ENCODE assay signal across 13 mouse cellular contexts in the genomic region with DNA sequence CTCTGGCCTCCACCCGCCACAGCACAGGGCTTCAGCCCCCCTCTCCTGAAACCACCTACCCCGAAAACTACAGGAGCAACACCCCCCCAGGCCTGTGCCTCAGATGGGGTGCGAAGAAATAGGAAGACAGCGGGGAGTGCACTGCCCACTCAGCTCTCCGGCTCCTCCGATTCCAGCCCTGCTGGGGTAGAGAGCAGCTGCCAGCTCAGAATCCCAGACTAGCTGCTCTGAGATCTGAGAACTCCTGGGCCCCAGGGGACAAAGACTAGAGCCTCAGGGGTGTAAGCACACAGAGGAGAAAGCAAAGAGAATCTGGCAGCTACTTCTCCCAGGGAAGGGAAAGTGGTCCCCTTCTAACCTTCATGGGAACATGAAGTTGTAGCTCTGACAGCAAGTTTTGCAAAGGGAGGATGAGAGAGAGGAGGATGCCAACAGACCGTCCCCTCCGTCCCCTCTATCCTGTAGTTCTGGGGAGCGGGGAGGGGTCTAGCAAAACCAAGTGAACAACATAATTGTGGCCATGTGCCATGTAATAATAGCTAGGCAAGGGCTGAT. TPM values are rescaled to one million over a fixed set of nuclear protein-coding genes. Genes with fewer than 3 reads are reported as not detected.
DNase-seq lines count a peak whose midpoint lies in the region; ATAC-seq and TF ChIP-seq lines count a peak whose summit lies in the region.
"Had no signal": no experiment of that assay in that cellular context is flagged by ENCODE, and none has a peak within 500 bp of the region (broad histone marks: within the 10 kb centered on the region; RNA-seq: fewer than 3 reads in every experiment).

No protein-coding gene starts in this region.

- peaks cover 29% of the 10 kb centered on the region for H3K36me3 ChIP-seq in midbrain, embryonic 10.5 days
- no peaks in the 10 kb centered on the region for H3K36me3 ChIP-seq in midbrain, postnatal 0 days (ENCODE audit: insufficient read depth, low read length)
- no peaks in the 10 kb centered on the region for H3K36me3 ChIP-seq in hindbrain, embryonic 11.5 days (ENCODE audit: control insufficient read depth, insufficient read depth, low read length)
- H3K36me3 ChIP-seq in midbrain, embryonic 14.5 days (ENCODE audit: control insufficient read depth, insufficient read depth, low read length), result no peaks in the 10 kb centered on the region; the same call in 1 of the 2 replicates
- peaks cover 15% of the 10 kb centered on the region for H3K36me3 ChIP-seq in intestine, postnatal 0 days (ENCODE audit: control insufficient read depth, insufficient read depth)

- H3K27ac ChIP-seq in midbrain, embryonic 10.5 days (replicated peaks), result peak overlapping the region; percentile 81
- H3K27ac ChIP-seq in midbrain, postnatal 0 days (ENCODE audit: low read depth, low read length), result no peak overlapping the region
- 0 out of 2 replicates have a peak overlapping the region, but pooled peaks have one; percentile 36 for H3K27ac ChIP-seq in hindbrain, embryonic 11.5 days (ENCODE audit: low read depth, low read length)
- H3K27ac ChIP-seq in midbrain, embryonic 14.5 days (replicated peaks; ENCODE audit: low read depth, low read length), result no peak overlapping the region
- no peak overlapping the region for H3K27ac ChIP-seq in intestine, postnatal 0 days (ENCODE audit: low read depth, low read length)

- no peak for TF ChIP-seq CTCF in midbrain, postnatal 0 days (IDR thresholded peaks at IDR 0.05)
- no peak for TF ChIP-seq CTCF in intestine, postnatal 0 days (IDR thresholded peaks at IDR 0.05; ENCODE audit: low read depth)

- peaks cover 93% of the 10 kb centered on the region for H3K4me1 ChIP-seq in midbrain, embryonic 10.5 days
- H3K4me1 ChIP-seq in midbrain, postnatal 0 days (ENCODE audit: insufficient read depth, low read length), result 0 out of 2 replicates have a peak, but pooled peaks cover 7% of the 10 kb centered on the region
- H3K4me1 ChIP-seq in hindbrain, embryonic 11.5 days (replicated peaks; ENCODE audit: control insufficient read depth, insufficient read depth, low read length), result peaks cover 30% of the 10 kb centered on the region
- peaks cover 36% of the 10 kb centered on the region for H3K4me1 ChIP-seq in midbrain, embryonic 14.5 days (ENCODE audit: control insufficient read depth, insufficient read depth, low read length)
- no peaks in the 10 kb centered on the region for H3K4me1 ChIP-seq in intestine, postnatal 0 days (replicated peaks; ENCODE audit: control insufficient read depth, insufficient read depth, low read length)

- H3K9ac ChIP-seq in midbrain, postnatal 0 days (replicated peaks; ENCODE audit: low read length, poor library complexity, severe bottlenecking), result no peak overlapping the region
- no peak overlapping the region for H3K9ac ChIP-seq in hindbrain, embryonic 11.5 days (ENCODE audit: low read depth, low read length)
- no peak overlapping the region for H3K9ac ChIP-seq in midbrain, embryonic 14.5 days (replicated peaks; ENCODE audit: low read length)
- no peak overlapping the region for H3K9ac ChIP-seq in intestine, postnatal 0 days (ENCODE audit: low read depth, low read length)

- ATAC-seq in midbrain, postnatal 0 days (ENCODE audit: low FRiP score), result no peak
- peak; percentile 41 for ATAC-seq in hindbrain, embryonic 11.5 days (ENCODE audit: low FRiP score)
- no peak; the same call in 1 of the 2 replicates for ATAC-seq in midbrain, embryonic 14.5 days (ENCODE audit: low FRiP score, low TSS enrichment)
- ATAC-seq in intestine, postnatal 0 days, result no peak
- ATAC-seq: lung, postnatal 0 days had no signal

- H3K9me3 ChIP-seq in midbrain, embryonic 10.5 days (replicated peaks), result no peaks in the 10 kb centered on the region
- no peaks in the 10 kb centered on the region for H3K9me3 ChIP-seq in midbrain, postnatal 0 days (ENCODE audit: low read length)
- no peaks in the 10 kb centered on the region for H3K9me3 ChIP-seq in hindbrain, embryonic 11.5 days (ENCODE audit: control insufficient read depth, low read length)
- no peaks in the 10 kb centered on the region for H3K9me3 ChIP-seq in midbrain, embryonic 14.5 days (ENCODE audit: control insufficient read depth, low read length)
- H3K9me3 ChIP-seq in intestine, postnatal 0 days (ENCODE audit: control insufficient read depth), result no peaks in the 10 kb centered on the region

- 33% methylated on average over 9 of the region's 9 CpGs for WGBS in midbrain, embryonic 10.5 days
- WGBS in midbrain, postnatal 0 days, result 33% methylated on average over 9 of the region's 9 CpGs
- 31% methylated on average over 9 of the region's 9 CpGs for WGBS in hindbrain, embryonic 11.5 days
- 20% methylated on average over 9 of the region's 9 CpGs for whole genome bisulfite sequencing in midbrain, embryonic 14.5 days
- WGBS in intestine, postnatal 0 days, result 73% methylated on average over 9 of the region's 9 CpGs

- H3K27me3 ChIP-seq in midbrain, embryonic 10.5 days (ENCODE audit: low read depth, poor library complexity, severe bottlenecking), result peaks cover 23% of the 10 kb centered on the region
- H3K27me3 ChIP-seq in midbrain, postnatal 0 days (ENCODE audit: insufficient read depth, low read length), result peaks cover 3% of the 10 kb centered on the region; the same call in 1 of the 2 replicates
- H3K27me3 ChIP-seq in hindbrain, embryonic 11.5 days (ENCODE audit: control insufficient read depth, insufficient read depth, low read length), result no peaks in the 10 kb centered on the region
- no peaks in the 10 kb centered on the region for H3K27me3 ChIP-seq in midbrain, embryonic 14.5 days (ENCODE audit: control insufficient read depth, insufficient read depth, low read length)
- H3K27me3 ChIP-seq in intestine, postnatal 0 days (replicated peaks; ENCODE audit: control insufficient read depth, insufficient read depth, low read length), result no peaks in the 10 kb centered on the region
- H3K27me3 ChIP-seq: CH12.LX had no signal

- H3K4me3 ChIP-seq in midbrain, embryonic 10.5 days, result peak overlapping the region; percentile 47
- H3K4me3 ChIP-seq in midbrain, postnatal 0 days (ENCODE audit: low read depth, low read length), result no peak overlapping the region
- no peak overlapping the region for H3K4me3 ChIP-seq in hindbrain, embryonic 11.5 days (ENCODE audit: low read depth, low read length)
- H3K4me3 ChIP-seq in midbrain, embryonic 14.5 days (replicated peaks; ENCODE audit: low read depth, low read length), result no peak overlapping the region
- H3K4me3 ChIP-seq in intestine, postnatal 0 days (ENCODE audit: low read depth, low read length), result no peak overlapping the region

- H3K4me2 ChIP-seq in midbrain, postnatal 0 days (ENCODE audit: low read depth, low read length, poor library complexity, severe bottlenecking), result no peak overlapping the region
- no peak overlapping the region for H3K4me2 ChIP-seq in hindbrain, embryonic 11.5 days (replicated peaks; ENCODE audit: low read depth, low read length)
- 0 out of 2 replicates have a peak overlapping the region, but pooled peaks have one; percentile 1 for H3K4me2 ChIP-seq in midbrain, embryonic 14.5 days (ENCODE audit: low read length)
- no peak overlapping the region for H3K4me2 ChIP-seq in intestine, postnatal 0 days (replicated peaks; ENCODE audit: low read depth)

- peak; percentile 61 for DNase-seq in midbrain, embryonic 10.5 days (ENCODE audit: low spot score)
- DNase-seq in midbrain, postnatal 0 days (ENCODE audit: low spot score), result no peak
- peak; percentile 60 for DNase-seq in embryo, embryonic 11 days
- DNase-seq in hindbrain, embryonic 11.5 days (ENCODE audit: low spot score), result peak; percentile 65
- peak; percentile 65 for DNase-seq in midbrain, embryonic 14.5 days
- DNase-seq in adrenal gland, adult 8-10 months, result no peak
- no peak for DNase-seq in left cerebral cortex, postnatal 25 days (ENCODE audit: low spot score in 2 of 2)
- DNase-seq: adrenal gland, adult 2 months; cerebellum, adult 9-11 months; right cerebral cortex, postnatal 25 days had no signal

- intact Hi-C loops in left cerebral cortex, postnatal 25 days (cut with DNase I), result no loop called here

RNA-seq across cellular contexts. Expression of a gene that starts 17.0 kb away (rescaled TPM):
- polyA plus RNA-seq in midbrain, embryonic 10.5 days (2016; fragmentation: Nextera tagmentation; extraction: Ambion mirVana), result 21.8 and 25.5 TPM in 2 replicates
- 129 and 200 TPM in 2 replicates for total RNA-seq in midbrain, postnatal 0 days (2014; rRNA removed)
- polyA plus RNA-seq in midbrain, postnatal 0 days (2015; fragmentation: Nextera tagmentation; extraction: Ambion mirVana), result 50.8 and 55.4 TPM in 2 replicates
- polyA plus RNA-seq in hindbrain, embryonic 11.5 days (2014; fragmentation: Nextera tagmentation; extraction: Ambion mirVana), result 23.9 and 28.4 TPM in 2 replicates
- polyA plus RNA-seq in midbrain, embryonic 14.5 days (2014; fragmentation: Nextera tagmentation; extraction: Ambion mirVana), result 40.6 and 40.9 TPM in 2 replicates
- 10 to 100 TPM; 21.5 to 39.2 (median 31.0) TPM for total RNA-seq in adrenal gland, adult 8-10 months (2022)
- 10 to 100 TPM; 41.3 to 42.7 TPM for total RNA-seq in left cerebral cortex, postnatal 25 days (2021)
- 12.9 and 13.3 TPM in 2 replicates for polyA plus RNA-seq in intestine, postnatal 0 days (2015; fragmentation: Nextera tagmentation; extraction: Ambion mirVana)

Comparison
In these comparisons a context has a peak if more than half of its experiments do, and no peak if none do; other contexts are left out.
1. DNase-seq: peak in midbrain, embryonic 10.5 days (single experiment), embryo, embryonic 11 days (single experiment), hindbrain, embryonic 11.5 days (single experiment) and midbrain, embryonic 14.5 days (single experiment); none in midbrain, postnatal 0 days (single experiment), adrenal gland, adult 8-10 months (single experiment) and left cerebral cortex, postnatal 25 days (0 of 2).
2. H3K27ac ChIP-seq: peak in midbrain, embryonic 10.5 days (single experiment) and hindbrain, embryonic 11.5 days (single experiment); none in midbrain, postnatal 0 days (single experiment), midbrain, embryonic 14.5 days (single experiment) and intestine, postnatal 0 days (single experiment).